Mouse (Mus musculus): ENCODE results near the gene Med6.

DNA sequence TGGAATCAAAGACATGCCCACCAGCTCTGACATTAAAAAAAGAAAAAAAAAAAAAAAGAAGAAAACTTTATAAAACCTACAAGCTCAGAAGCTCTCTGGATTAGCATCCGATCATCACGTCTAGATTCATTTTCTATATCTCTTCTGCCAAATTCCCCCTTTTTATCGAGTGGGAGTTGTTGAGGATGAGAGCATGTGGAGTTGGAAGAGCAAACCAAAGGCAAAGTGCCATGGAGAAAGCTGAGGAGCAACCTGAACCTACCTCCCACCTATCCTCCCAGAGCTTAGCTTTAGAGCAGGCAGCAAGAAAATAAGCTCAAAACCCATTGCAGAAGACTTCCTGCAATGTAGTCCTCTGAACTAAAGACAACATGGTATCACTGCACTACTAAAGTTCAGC, 30.6 kb downstream of the Med6 start:
- no peak for TF ChIP-seq CTCF (IDR thresholded peaks at IDR 0.05; ENCODE audit: control insufficient read depth, insufficient read depth, low read length)
- no peak for TF ChIP-seq POLR2A (IDR thresholded peaks at IDR 0.05; ENCODE audit: borderline replicate concordance, control insufficient read depth, low read depth, low read length)
